Mouse (Mus musculus) midbrain, embryonic 15.5 days (tissue): ENCODE results near the gene Sh3gl3. TPM values are rescaled to one million over a fixed set of nuclear protein-coding genes. Genes with fewer than 3 reads are reported as not detected.

Experiments
- ATAC-seq: fragments of 200-750 bp; cut with Nextera tagmentation; replicated peaks from 2 replicates; pipeline ENCODE4 v1.8.0; 2017; ENCODE audit warnings: moderate TSS enrichment
- H3K27ac ChIP-seq: fragments of 300-500 bp; sonication (generic); 2 replicates; pipeline ENCODE4 v1.5.1; 2015; ENCODE audit warnings: mild to moderate bottlenecking, inconsistent platforms
- H3K27me3 ChIP-seq: fragments of 300-500 bp; sonication (generic); replicated peaks from 2 replicates; pipeline ENCODE4 v1.6.1; 2015; ENCODE audit warnings: inconsistent platforms
- H3K36me3 ChIP-seq: fragments of 300-500 bp; sonication (generic); replicated peaks from 2 replicates; pipeline ENCODE4 v1.6.1; 2015; ENCODE audit warnings: inconsistent platforms
- H3K4me1 ChIP-seq: fragments of 300-500 bp; sonication (generic); 2 replicates; pipeline ENCODE4 v1.6.1; 2015; ENCODE audit warnings: inconsistent platforms
- H3K4me2 ChIP-seq: fragments of 300-500 bp; sonication (generic); 2 replicates; pipeline ENCODE4 v1.6.1; 2015; ENCODE audit warnings: inconsistent platforms, mild to moderate bottlenecking, moderate library complexity
- H3K4me3 ChIP-seq: fragments of 300-500 bp; sonication (generic); 2 replicates; pipeline ENCODE4 v1.5.1; 2015; ENCODE audit warnings: mild to moderate bottlenecking, inconsistent platforms
- H3K9ac ChIP-seq: fragments of 300-500 bp; sonication (generic); 2 replicates; pipeline ENCODE4 v1.6.1; 2015; ENCODE audit warnings: mild to moderate bottlenecking, inconsistent platforms
- H3K9me3 ChIP-seq: fragments of 300-500 bp; sonication (generic); 2 replicates; pipeline ENCODE4 v1.6.1; 2016; ENCODE audit warnings: inconsistent platforms
- WGBS: fragments of 180-500 bp; shearing (Covaris S2); methylation state at CpG from one replicate; pipeline ENCODE4 v1.1.7; 2015; ENCODE audit warnings: mixed read lengths; 5-methylcytosine and 5-hydroxymethylcytosine counted together
- polyA plus RNA-seq: library from polyadenylated mRNA; unstranded; fragments of >200 nt; fragmentation: Nextera tagmentation; extraction: Ambion mirVana; gene quantifications from 2 replicates; pipeline ENCODE4 v1.2.1, GENCODE M21; 2015

Gene Sh3gl3
- polyA plus RNA-seq, 1 experiment from 2014 or later: 75.1 TPM

DNA sequence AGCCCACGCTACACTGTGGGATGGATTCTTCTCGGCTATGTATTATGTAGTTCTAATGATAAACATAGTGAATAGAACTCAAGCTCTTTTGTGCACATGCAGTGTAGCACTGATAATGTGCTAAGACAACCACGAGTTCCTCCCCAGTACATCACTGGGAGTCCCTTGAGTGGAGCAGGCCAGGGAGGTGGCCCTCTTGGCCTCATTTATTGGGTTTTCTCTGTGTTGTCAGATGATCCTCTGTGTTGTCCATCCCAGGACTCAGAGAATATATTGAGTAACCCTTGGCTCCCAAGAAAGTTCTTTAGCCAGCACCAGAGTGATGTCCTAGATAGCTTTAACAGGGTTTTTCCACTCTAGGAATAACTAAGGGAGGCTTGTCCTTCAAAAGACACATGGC, 176.8 kb downstream of the Sh3gl3 start:
- Histone ChIP-seq H3K9ac (no peak overlapping the region), H3K9me3 (no peaks in the 10 kb centered on the region), H3K36me3 (no peaks in the 10 kb centered on the region), H3K27me3 (no peaks in the 10 kb centered on the region), H3K27ac (no peak overlapping the region), H3K4me1 (no peaks in the 10 kb centered on the region), H3K4me2 (no peak overlapping the region), H3K4me3 (no peak overlapping the region)
- no peak for ATAC-seq
- 77% methylated on average over 3 of the region's 3 CpGs for WGBS

Other genes starting within 250 kb of the Sh3gl3 start
- gene Hdgfl3, start 239.4 kb upstream of the Sh3gl3 start, polyA plus RNA-seq: 67.0 and 71.7 TPM in 2 replicates
- gene Bnc1, start 181.5 kb upstream of the Sh3gl3 start, polyA plus RNA-seq: 0.08 and 0.20 TPM in 2 replicates
- 0.55 and 1.1 TPM in 2 replicates for gene Adamtsl3, start 161.9 kb downstream of the Sh3gl3 start, polyA plus RNA-seq